Mouse (Mus musculus) forelimb bud, embryonic 11.5 days (tissue): ENCODE measurements at regions not wholly inside any gene's neighbourhood (a gene's known extent, or its start where the extent isn't known, plus 50 kb on each side); places are given as distances from the start of the nearest gene placed in this dataset.
A peak's percentile ranks its signal among the peaks of the same experiment; 100 is the strongest.

ENCODE experiments used
- DNase-seq: peaks from one replicate; pipeline ENCODE4 v3.0.0-alpha.2; 2012; ENCODE audit warnings: low read depth, low spot score

DNA sequence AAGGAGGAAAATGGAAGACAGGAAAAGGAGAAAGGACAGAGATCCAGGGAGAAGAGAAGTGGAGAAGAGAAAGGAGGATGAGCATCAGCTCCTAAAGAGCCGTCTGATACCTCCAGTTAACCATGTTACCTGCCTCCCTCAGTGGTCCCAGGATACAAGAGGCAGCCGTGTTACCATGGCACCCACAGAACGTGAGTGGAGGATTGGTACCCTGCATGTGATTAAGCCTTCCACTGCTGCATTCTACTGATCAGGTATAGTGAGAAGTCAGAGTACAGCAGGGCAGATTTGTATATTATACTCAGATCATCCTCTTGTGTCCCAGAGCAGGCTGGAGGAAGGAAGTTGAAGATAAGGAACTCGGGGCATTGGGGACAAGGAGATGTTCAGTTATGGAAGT is 115.5 kb upstream of the Tas2r119 start:
- DNase-seq, result no peak

DNA sequence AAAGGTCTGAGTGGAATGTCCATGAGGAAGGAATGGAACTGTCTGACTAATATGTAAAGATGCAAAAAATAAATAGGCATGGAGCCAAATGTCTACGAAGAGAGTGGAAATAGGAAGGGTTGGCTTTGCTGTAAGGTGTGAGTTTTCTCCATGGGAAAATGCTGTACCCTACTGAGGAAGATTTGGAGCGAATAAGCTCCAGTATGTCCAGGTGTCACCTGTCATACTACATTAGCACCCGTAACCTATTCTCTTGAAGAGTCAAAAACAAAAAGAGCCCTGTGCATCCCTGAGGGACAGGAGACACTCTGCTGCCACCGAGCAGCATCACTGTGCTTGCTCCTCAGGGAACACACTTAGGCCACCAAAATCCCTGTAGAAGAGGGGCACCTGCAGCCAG is 95.0 kb upstream of the Tas2r119 start:
- DNase-seq, result no peak

DNA sequence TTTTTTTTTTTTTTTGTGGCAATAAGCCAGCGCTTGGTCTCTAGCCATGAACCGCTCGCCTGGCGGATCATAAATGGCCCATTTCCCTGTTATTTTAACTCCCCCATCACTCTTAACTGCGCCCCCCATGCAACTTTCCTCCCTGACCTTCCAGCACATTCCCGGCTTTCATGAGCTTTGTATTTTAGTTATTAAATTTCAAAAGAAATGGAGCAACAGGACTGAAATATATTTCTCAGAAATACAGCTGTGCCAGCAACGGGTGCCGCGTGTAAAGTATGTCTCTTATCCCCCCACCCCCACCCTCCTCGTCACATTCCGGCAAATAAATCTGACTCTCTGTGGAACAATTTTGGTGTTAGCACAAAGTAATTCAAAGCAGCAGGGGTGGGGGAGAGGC is 83.2 kb upstream of the Tas2r119 start:
- DNase-seq, result peak; percentile 52

DNA sequence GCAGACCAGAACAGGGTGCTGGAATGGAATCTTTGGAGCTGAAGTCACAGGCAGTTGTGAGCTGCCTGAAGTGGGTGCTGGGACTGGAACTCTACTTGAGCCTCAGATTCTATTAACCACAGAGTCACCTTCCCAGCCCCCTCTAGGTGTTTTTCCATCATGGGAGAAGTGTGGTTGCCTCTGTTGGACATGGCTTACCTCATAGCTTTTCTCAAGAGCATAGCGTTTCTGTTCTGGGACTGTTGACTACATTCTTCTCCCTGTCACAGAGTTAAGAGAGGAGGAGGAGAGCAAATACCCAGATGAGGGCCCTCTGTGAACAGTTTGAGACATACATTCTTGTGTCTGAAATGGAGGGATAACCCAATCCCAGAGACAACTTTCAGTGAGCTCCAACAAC is 81.5 kb upstream of the Tas2r119 start:
- DNase-seq, result no peak

DNA sequence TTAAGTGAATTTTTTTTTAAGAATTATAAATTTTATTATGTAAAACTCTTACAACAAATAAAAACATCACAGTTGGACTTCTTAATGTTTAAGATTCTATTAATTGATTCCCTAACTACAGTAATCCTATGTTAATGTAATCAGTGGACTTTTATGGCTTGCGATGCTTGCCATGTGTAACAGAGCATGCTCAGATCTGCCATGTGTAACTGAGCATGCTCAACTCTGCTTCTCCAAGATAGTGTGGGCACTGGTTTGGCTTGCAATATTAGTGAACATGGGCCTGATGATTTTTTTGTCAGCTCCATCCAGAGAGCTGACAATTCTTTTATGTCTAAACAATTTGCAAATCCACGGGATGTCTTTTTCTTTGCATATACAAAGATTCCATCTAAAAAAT is 66.4 kb upstream of the Tas2r119 start:
- DNase-seq, result no peak
